Mouse (Mus musculus) liver, embryonic 14.5 days (tissue): ENCODE measurements around the gene Dlgap1.

Experiments
- CTCF ChIP-seq: IDR thresholded peaks from 2 replicates; pipeline ENCODE4 v1.5.1; 2016; ENCODE audit warnings: antibody characterized with exemption, low read depth, control low read depth
- EP300 ChIP-seq: IDR thresholded peaks from 2 replicates; pipeline ENCODE4 v1.6.1; 2016; ENCODE audit warnings: antibody characterized with exemption, low read depth

DNA sequence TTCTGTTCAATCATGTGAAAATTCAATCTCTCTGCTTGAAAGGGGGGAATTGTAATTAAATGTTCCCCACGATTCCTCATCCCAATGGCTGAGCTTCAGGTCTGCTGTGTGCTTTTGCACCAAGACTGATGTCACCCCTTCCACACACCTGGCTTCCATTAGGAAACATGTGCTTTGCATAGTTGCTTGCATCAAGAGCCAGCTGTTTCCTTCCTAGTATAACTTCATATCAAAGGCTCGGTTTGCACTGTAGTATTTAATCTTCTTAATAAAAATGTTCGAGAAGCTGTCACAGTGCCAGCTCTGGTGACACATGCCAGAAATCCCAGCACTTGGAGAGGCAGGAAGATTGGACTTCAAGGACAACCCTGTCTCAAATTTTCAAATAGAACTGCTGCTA, 428.3 kb downstream of the Dlgap1 start:
- TF ChIP-seq CTCF (no peak), EP300 (no peak)
